Mouse (Mus musculus): ENCODE results near the gene Rgs12.

GRCm38 (mm10) chr5:34922531-34922930, 26.7 kb upstream of the Rgs12 start:
- TF ChIP-seq POLR2A (IDR thresholded peaks at IDR 0.05; ENCODE audit: low read depth, low read length) (no peak), CTCF (IDR thresholded peaks at IDR 0.05; ENCODE audit: extremely low read depth, insufficient read length, insufficient replicate concordance, low read depth, low read length) (no peak)
